Mouse (Mus musculus) T-helper 1 cell (primary cell): Measurements from ENCODE around the gene Pip5k1b.

ENCODE experiments used
- in situ Hi-C: fragments of 300-600 bp; cut with MboI, MseI; formaldehyde crosslinking; loops from one replicate; pipeline ENCODE4 v1.15.1; 2025; ENCODE audit warnings: high pct_unique_total_duplicates

Pip5k1b gene

DNA sequence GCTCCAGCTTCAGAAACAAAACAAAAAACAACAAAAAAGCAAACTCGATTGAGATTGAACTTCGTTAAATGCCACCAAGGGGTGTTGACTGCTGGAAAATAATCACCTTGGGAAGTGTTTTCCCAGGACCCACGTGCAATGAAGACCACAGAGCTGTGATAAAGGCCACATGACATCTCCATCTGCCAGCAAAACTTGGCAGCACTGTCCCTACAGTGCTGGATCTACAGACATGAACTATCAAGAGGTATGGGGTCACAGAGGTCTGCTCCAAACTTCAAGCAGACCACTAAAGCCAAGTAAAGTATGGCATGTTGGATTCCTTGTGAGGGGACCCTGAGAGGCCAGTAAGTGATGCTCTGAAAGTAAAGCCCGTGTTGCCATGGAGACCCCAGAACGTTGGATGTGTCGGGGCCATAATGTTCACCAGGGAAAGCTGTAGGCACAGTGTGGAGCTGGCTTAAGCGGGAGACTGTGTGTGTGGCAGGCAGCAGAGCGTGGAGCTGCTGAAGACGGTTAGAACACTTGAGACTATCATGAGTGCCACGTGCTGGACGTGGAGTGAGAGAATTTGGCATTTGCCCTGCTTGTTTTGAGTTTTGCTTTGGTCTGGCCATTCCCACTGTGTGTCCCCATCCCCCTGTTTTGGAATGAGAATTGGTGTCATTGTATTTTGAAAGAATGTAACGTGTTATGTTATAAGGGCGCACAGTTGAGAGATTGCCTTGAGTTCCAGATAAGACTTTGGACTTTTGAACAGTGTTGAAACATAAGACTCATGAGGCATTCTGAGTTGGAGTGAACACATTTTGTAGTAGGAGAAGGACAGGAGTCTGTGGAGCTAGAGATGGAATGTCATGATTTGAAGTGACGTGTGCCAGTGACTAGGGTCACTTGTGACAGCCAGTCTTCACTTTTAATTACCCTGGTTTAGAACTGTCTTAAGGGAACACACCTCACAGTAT is 12.0 kb downstream of the Pip5k1b start:
- in situ Hi-C loops = no loop called here

DNA sequence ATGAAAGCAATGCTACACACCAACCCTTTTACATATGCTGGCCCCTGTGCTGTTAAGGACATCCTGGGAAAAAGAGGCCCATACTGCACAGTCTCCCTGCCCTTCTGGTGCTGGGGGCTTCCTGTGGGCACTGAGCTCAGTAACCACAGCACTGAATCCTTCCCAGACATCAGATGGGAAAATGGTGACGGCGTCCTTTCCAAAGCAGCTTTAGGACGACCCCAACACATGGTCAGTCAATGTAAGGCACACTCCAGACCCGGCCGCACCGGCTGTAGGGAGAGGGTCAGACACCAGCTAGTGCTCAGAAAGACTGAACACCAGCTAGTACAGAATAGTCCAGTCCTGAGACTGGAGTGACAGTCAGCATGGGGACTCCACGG is 13.4 kb downstream of the Pip5k1b start:
- in situ Hi-C loops = no loop called here

DNA sequence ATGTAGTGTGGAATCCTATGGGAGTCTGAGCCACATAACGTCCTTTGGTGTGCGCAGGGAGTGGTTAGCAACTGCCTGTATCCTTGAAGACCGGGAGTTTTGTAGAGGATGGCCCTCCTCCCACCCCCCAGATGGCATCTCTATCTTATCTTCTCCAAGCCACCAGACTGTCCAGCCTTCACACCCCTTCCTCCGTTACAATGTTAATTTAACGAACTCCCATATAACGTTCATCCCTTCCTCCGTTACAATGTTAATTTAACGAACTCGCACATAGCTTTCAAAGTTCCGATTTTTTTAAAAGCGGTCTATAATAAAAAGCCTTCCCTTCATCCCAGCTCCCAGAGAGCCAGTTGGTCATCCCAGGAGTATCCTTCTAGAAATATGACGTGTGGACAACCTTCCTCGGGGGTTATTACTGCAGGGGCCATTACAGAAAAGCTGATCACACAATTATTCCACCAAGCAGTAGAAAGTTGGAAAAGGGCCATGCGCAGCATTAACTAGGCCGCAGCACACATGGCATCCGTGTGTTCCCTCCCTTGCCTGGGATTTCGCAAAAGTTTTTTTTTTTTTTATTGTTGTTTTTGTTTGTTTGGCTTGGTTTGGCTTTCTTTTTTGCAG is 13.9 kb downstream of the Pip5k1b start:
- in situ Hi-C loops = no loop called here

DNA sequence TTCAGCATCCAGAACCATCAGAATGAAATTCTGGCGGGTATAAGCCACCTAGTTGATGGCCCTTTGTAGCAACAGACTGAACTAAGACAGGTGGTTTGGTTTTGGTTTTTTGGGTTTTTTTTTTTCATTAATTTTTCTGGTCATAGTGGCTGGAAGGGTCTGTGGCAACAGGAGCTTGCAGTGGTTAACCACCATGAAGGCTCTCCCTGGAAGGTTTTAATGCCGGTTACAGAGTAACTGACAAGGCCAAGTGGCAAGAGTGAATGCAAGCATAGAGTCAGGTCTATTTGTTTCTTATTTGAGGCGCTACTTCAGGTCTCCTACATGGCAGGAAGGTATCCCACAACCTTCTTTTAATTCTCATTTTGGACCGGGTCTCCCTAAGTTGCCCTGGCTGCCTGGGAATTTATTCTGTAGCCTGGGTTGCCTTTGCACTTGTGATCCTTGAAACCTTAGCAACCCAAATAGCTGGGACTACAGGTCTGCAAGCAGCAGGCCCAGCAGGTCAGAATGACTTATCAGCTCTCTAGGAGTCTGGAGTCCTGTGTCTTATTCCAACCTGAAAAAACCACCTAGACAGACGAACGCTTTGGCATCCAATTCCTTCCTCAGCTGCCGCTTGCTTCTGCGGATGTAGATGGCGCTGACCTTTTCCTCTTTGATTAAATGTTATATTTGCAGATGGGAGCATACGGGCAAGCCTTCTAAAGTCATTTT is 14.6 kb downstream of the Pip5k1b start:
- in situ Hi-C loops = no loop called here

DNA sequence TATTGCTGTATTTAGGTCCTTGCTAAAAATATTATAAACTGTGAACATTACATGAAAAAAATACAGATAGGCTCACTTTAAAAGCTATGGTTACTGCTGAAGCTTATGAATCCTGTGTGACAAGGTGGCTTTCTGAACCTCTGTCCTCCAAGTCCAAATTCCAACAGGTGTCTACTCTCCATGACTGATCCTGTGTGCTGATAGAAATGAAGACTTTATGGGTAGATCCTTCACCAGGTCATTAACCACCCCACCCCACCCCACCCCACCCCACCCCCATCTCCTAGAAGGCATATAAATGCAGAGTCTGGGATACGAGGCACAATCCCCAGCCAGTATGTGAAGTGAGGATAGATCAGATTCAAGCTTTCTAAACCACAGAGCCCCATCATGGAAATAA is 16.6 kb downstream of the Pip5k1b start:
- in situ Hi-C loops = no loop called here

DNA sequence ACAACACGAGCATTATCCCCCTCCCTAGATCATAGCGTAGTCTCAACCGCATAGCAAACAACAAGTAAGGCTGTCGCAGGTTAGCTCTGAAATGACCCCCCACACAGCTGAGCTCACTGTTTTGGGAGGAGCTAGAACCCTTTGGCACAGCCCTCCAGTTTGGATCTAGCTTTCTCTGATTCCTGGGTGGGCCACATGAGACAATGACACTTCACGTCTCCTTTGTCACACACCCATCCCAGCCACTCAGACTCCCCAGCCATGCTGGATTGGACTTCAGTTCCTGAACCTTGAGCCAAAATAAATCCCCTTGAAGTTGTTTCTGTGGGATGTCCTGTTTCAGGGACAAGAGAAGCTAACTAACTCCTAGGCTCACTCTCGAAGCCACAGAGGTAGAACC is 17.5 kb downstream of the Pip5k1b start:
- in situ Hi-C loops = no loop called here

DNA sequence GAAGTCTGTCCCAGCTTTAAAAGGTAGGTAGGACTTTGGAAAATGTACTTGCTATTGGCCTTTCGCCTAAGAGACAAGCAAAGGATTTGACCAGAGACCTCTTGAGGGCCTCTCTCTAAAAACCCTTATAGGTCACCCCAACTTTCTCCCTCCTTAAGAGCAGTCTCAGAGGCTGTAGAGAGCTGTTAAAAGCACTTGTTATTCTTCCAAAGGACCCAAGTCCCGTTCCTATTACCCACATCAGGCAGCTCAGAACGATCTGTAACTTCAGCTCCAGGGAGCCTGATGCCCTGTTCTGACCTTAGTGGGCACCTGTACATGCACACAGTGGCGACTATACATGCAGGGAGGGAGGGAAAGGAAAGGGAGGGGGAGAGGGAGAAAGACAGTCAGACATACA is 18.0 kb downstream of the Pip5k1b start:
- in situ Hi-C loops = no loop called here

DNA sequence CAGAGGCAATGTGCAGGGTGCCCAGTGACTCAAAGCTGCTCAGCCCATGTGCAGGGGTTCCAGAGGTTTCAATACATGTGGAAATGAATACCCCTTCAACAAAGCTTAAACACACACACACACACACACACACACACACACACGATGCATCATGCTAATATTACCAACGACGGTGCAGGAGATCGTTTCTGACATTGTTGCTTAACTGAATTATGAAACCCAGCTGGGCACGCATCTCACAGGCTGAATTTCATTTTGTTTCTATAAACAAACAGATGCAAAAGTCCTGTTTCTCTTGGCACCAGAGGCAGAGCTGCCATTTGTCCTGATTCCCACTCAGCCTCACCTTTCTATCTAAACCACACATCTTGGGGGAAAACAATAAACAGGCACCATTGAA is 18.8 kb downstream of the Pip5k1b start:
- in situ Hi-C loops = no loop called here

DNA sequence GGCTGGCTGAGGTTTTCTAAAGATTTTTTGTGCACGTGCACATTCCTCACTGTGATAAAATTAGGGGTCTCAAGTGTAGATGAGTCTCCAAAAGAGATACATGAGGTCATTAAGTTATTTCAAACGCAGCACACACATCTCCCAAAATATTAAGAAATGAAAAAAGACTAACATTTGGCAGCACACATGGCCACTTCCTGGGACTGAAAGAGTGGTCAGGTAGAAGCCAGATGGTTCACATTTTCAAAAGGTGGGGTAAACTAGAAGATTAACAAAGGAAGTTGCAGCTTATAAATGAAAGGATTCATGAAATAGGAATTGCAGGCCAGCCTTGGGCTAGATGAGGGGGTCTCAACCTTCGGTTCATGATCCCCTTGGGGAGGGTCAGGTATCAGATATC is 19.4 kb downstream of the Pip5k1b start:
- in situ Hi-C loops = no loop called here

DNA sequence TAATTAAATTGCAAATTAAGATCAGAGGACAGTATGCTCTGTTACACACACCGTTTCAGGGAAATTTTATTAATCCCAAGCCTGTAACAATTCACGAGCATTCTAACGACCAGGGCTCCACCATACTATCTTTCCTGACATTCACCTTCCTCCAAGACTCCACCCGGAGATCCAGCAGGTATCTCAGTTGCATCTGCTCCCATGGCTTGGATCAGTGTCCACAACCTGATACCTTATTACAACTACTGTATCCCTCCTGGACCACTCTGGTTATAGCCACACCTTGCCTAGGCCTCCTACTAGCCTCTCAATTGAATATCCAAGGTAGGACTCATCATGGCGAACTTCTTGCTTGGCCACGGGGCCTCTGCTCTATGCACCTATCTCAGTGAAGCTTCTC is 20.5 kb downstream of the Pip5k1b start:
- in situ Hi-C loops = no loop called here

DNA sequence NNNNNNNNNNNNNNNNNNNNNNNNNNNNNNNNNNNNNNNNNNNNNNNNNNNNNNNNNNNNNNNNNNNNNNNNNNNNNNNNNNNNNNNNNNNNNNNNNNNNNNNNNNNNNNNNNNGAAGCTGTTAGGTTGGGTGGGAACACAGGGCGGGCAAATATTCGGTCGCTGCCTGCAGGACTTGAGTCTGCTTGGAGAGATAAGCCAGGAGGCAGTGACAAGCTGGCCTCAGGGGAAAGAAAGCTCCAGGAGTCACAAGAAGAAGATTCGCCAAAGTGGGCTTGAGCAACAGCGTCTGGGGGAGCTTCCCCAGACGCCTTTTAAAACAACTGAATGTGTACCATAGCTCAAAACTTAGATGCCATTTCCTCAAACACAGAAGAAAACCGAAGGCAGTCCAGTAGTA is 20.9 kb downstream of the Pip5k1b start:
- in situ Hi-C loops = no loop called here

DNA sequence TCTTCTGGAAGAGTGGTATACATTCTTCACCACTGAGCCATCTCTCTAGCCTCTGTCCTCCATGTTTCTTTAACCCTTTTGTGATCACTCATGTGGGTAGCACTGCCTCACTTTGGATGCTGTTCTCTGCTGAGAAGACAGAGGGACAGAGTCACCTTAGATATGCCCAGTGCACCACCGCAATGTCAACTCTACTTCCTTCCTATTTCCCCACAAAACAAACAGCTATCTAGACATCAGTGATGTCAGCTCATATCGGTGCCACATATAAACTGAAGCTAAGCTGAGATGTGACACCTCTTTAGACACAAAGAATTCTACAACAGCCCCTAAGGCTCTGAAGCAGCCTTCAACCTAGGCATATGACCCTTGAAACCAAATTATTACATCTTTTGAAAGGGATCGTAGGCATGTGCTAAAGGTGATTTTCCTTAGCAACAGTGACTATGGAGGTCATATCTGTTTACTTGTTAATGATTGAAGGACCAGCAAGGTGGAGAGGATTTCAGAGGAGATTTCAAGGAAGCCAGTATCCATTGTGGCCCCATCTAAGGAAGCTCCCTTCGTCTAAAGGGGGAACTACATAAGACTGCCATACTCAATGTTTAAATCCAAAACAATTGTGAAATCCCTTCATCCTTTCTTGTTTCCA is 26.6 kb downstream of the Pip5k1b start:
- in situ Hi-C loops = no loop called here

DNA sequence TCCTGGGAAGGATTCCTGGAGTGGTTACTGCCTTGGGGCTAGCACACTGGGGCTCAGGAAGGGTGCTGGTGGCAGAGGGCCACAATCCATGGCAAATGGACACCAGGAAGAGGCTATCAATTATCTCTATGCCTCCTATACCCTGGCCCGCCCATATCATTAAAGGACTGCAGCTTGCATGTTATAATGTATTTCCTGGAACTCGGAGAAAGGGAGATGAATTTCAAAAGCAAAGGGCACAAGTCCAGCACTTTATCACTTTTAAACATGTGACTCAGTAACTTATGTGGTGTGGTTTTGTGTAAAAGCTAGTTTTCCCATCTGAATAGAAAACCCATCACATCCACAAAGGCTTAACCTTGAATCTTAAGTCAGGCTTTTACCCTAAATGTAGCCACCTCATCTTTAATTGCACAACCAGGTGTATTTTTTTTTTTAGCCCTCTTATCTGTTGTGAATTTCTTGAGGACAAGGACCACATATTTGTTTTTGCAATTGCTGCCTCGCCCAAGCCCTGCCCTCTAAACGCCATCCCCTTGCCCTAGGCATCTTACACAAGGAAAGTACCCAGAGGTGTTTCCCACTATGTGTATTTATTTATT is 27.4 kb downstream of the Pip5k1b start:
- in situ Hi-C loops = no loop called here

DNA sequence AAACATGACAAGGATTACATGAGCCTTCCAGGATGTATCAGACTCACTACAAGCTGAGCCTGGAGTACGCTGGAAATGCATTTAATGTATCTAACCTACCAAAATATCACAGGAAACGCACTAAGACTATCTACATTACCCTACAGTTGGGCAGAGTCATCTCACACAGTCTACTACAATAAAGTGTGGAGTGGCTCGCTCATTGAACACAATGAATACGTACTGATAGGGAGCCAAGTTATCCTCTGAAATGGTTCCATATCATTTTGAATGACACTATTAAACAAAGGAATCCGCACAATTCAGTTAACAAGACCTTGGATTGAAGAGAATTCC is 28.1 kb downstream of the Pip5k1b start:
- in situ Hi-C loops = no loop called here

DNA sequence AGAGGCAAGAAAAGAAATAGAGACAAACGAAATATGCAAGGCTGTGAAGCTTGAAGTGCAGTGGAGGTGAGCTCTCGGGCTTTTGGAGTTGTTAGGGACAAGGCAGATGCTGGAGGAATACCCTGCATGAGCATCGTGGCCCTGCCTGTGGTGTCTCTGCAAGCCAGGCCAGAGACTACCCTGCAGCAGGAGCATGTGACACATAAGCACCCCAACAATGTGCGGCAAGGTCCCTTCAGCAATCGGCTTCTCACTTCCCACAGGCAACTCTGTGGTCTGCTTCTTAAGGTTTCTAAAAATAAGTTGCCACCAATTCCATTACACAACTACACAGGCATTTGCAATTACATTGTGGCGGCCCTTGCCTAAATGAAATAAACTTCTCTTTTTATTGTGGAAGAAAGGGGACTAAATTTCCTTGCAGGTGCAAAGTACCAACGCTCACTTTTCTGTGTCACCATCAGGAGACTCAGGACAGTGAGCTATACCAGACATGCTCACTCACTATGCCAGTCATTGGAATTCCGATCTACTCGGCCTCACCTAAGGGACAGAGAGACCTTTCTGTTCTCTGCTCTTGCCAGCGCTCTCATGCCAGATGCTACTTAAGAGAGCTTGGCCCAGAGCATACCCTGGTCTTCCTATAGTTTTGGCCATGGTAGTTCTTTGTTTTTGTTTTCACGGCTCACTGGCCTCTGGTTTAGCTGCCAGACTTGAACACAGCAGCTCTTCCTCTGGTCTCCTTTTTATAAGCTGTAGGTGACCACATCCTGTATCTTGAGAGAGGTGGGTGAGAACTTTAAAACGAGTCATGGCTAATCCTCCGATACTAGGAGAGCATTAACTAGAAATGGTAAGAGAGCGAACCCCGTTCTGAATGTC is 28.7 kb downstream of the Pip5k1b start:
- in situ Hi-C loops = no loop called here

DNA sequence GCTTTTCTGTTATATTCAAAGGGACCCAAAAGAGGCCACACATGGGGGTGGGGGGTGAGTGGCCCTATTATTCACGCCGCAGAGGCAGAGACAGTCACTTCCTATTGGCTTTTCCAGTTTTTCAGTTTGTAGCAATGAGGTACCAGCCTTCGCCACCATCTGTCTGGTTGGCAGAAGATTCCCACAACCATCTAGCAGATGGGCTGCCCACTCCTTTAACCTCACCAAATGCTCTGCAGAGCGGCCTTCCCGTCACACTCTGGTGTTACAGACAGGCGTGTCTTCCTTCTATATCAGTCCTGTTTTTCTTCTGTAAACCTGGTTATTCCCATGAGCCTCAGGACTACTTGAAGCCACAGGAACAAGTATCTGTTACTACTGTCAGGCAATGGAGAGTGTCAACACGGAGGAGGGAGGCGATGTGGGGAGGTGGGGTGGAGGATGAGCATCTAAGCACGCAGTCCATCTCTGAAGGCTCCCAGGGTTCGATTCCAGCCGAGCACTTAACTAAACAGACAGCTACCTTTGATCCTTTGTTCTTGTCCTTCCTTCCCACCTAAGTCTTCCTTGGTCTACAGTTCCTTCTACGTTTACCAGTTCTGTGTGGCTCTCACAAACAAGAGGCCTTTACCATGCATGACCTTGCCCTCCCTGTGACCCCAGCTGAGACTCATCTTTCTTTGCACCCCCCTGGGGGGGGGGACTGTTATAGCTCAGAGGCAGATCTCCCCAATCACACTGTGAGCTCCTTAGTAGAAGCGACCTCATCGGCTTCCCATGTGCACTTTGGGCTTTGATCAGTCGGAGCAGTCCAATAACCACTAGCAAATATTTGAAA is 32.0 kb downstream of the Pip5k1b start:
- in situ Hi-C loops = no loop called here

DNA sequence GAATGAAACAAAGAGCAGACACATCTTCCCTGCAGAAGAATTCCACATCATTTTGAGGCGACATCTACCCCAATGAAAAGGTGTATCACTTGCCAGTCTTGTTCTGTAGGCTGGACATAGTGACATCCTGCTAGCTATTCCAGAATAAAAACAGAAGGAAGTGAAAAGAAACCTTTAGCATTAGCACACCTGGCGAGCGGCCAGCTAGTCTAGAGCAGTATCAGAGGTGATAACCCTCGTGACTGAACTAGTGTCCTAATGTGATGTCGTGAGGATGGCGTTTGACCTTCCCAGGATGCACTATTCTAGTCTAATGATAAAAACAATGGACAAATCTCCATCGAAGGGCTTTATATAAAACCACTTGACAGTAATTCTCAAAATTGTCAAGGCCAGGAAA is 33.7 kb downstream of the Pip5k1b start:
- in situ Hi-C loops = no loop called here

DNA sequence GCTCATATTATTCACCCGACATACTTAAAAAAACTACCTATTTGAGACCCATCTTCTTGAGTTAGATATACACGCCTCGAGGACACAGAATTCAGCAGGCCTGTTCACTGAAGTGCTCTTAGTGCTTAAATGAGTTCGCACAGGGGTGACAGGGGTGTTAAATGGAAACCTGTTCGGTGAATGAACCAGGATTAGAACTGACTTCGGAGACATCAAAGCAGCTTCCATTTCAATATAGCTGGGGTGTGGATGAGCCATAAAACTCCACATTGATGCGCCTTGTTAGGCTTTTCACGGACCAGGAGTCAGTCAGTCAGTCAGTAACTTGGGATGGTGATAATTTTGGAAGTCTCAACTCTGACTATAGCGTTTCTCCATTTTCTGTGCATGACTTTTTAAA is 34.5 kb downstream of the Pip5k1b start:
- in situ Hi-C loops = no loop called here

DNA sequence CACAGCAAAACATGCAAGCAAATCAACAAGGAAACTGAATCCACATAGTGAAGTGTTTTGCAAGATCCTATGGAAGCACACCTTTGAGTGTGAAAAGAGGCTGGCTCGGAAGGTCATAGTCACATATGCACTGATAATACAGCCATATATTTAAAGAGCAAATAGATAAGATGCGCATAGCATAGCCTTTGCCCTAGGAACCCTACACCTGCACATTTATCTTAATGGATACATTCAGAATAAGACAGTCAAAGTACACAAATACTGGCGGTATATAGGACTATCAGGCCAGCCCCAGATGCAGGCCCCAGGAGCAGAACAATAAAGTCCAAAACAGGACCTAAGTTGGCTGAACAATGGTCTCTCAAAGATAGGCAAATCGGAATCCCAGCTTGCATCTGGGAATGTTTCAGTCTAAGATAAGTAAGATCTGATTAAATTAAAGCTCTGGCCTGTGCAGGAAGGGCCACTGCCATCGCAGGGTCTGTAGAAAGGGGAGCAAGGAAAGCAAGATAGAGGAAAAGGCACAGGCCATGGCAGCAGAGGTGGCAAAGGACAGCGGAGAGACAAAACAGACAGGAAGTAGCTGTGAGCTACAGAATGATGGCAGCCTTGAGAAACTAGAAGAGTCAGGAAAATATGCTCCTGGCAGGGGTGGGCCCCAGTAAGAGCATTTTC is 35.8 kb downstream of the Pip5k1b start:
- in situ Hi-C loops = no loop called here
